Comparison of ENCODE assay signal across 8 mouse cellular contexts in the genomic region with DNA sequence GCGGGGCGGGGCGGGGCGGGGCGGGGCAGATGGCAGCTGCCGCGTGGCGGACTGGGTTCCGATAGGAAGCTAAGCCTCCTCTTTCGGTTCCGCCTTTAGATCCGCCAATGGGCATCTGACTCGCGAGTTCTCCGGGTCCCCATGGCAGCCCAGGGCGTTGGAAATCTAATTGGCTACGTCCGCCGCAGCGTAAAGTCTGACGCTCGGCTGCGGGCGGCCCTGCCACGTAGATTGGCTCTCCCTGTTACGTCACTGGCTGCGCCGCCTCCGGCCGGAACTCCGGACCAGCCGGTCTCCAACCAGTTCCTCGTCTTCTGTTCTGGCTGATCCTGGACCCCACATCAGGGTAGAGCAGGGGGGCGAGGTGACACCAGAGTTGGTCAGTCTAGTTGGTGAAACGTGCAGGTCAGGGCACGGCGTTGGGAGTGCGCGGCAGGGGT. TPM values are rescaled to one million over a fixed set of nuclear protein-coding genes. Genes with fewer than 3 reads are reported as not detected.
A peak's percentile ranks its signal among the peaks of the same experiment; 100 is the strongest.
DNase-seq lines count a peak whose midpoint lies in the region; ATAC-seq and TF ChIP-seq lines count a peak whose summit lies in the region.

Gene Gmppb (plus strand): TSS at position 227 of the 440 bp plus-strand sequence.

- TF ChIP-seq CTCF in cortical plate, adult 2 months (IDR thresholded peaks at IDR 0.05; ENCODE audit: extremely low read depth, insufficient read depth, low read length): no peak

- no peaks in the 10 kb centered on the region for H3K27me3 ChIP-seq in megakaryocyte, embryonic 14.5 days (replicated peaks)

- H3K27ac ChIP-seq in cortical plate, adult 2 months (ENCODE audit: insufficient read depth, low read length): 0 out of 2 replicates have a peak within 1 kb of the TSS, but pooled peaks have one; percentile 4

- H3K4me3 ChIP-seq in cortical plate, adult 2 months (ENCODE audit: insufficient read depth, low read length): peak within 1 kb of the TSS; percentile 87
- H3K4me3 ChIP-seq in megakaryocyte, embryonic 14.5 days (replicated peaks): peak within 1 kb of the TSS; percentile 99

- H3K36me3 ChIP-seq in megakaryocyte, embryonic 14.5 days (replicated peaks; ENCODE audit: low read length): peaks cover 80% of the 10 kb centered on the region

- peak; percentile 88 to 95 for DNase-seq in gastrocnemius, adult 8-10 months (ENCODE audit: low spot score in 2 of 2)
- peak; percentile 83 for DNase-seq in hindlimb bud, embryonic 11.5 days (ENCODE audit: extremely low spot score, low read depth, low spot score)
- DNase-seq in left cerebral cortex, adult 8-10 months (ENCODE audit: low spot score in 2 of 2): peak; percentile 84 to 97
- DNase-seq in right cerebral cortex, postnatal 10 days (ENCODE audit: low spot score in 2 of 2): peak; percentile 98 to 99
- DNase-seq in urinary bladder, postnatal 25 days (ENCODE audit: low spot score): peak; percentile 90

- peak; percentile 53 for TF ChIP-seq POLR2A in cortical plate, adult 2 months (IDR thresholded peaks at IDR 0.05; ENCODE audit: extremely low read depth, insufficient read depth, low read length)

- H3K4me1 ChIP-seq in cortical plate, adult 2 months (ENCODE audit: control insufficient read depth, insufficient read depth, low read length): 0 out of 2 replicates have a peak, but pooled peaks cover 4% of the 10 kb centered on the region
- peaks cover 91% of the 10 kb centered on the region for H3K4me1 ChIP-seq in megakaryocyte, embryonic 14.5 days

- peak; percentile 93 for ATAC-seq in activated CD4-positive, CD25-positive, alpha-beta regulatory T cell, adult 4 months

- H3K9me3 ChIP-seq in megakaryocyte, embryonic 14.5 days: no peaks in the 10 kb centered on the region

RNA-seq across cellular contexts. Expression of gene Gmppb, which starts in this region (rescaled TPM):
- polyA plus RNA-seq in activated CD4-positive, CD25-positive, alpha-beta regulatory T cell, adult 4 months (2017; shearing (Covaris generic)): 10 to 100 TPM; 12.9 to 22.2 TPM
- polyA plus RNA-seq in cortical plate, adult 2 months (2012; rRNA removed): 14.4 and 14.5 TPM in 2 replicates
- 1 to 10 TPM; 4.3 to 6.2 (median 4.8) TPM for total RNA-seq in gastrocnemius, adult 8-10 months (2022)
- total RNA-seq in left cerebral cortex, adult 8-10 months (2022): 10 to 100 TPM; 13.9 to 17.6 (median 14.8) TPM
- polyA plus RNA-seq in megakaryocyte, embryonic 14.5 days (2012; ENCODE audit: insufficient read depth, low replicate concordance): 2.6 and 30.7 TPM in 2 replicates

Comparison
In these comparisons a context has a peak if more than half of its experiments do, and no peak if none do; other contexts are left out.
1. Peak in every context shown above with its lines: DNase-seq, ATAC-seq, H3K4me3 ChIP-seq and H3K27ac ChIP-seq.